Mouse (Mus musculus) WW6 (cell line): ENCODE measurements around the gene Gm8251.
"Not testable (repeated sequence)": the region's sequence is repeated elsewhere in the genome, so short reads cannot be mapped to it uniquely, and the experiment has no call there.

ENCODE experiments used
- DNase-seq: peaks from one replicate; pipeline ENCODE4 v3.0.0-alpha.2; 2013; ENCODE audit warnings: low read depth, low spot score

The Gm8251 gene

GRCm38 (mm10) chr1:44061836-44062235 lies at the start of gene Gm8251:
Gm8251 (minus strand) TSS chr1:44061936.
- DNase-seq: no peak

GRCm38 (mm10) chr1:44102939-44103338 lies 41.2 kb upstream of the Gm8251 start:
- no peak for DNase-seq

- DNase-seq: peak; percentile 86
Observed at GRCm38 (mm10) chr1:44102259-44102717, 40.6 kb upstream of the Gm8251 start, which contains the start of gene Tex30. Tex30 (minus strand) TSS chr1:44102441.

GRCm38 (mm10) chr1:44101448-44102225 lies 39.9 kb upstream of the Gm8251 start:
- DNase-seq: no peak

GRCm38 (mm10) chr1:44064625-44065024 lies 2.9 kb upstream of the Gm8251 start:
- peak; percentile 24 for DNase-seq

GRCm38 (mm10) chr1:44063439-44063838 lies 1.7 kb upstream of the Gm8251 start:
- DNase-seq: no peak

- no peak for DNase-seq
Observed at GRCm38 (mm10) chr1:44057805-44058204, 3.9 kb downstream of the Gm8251 start.

DNA sequence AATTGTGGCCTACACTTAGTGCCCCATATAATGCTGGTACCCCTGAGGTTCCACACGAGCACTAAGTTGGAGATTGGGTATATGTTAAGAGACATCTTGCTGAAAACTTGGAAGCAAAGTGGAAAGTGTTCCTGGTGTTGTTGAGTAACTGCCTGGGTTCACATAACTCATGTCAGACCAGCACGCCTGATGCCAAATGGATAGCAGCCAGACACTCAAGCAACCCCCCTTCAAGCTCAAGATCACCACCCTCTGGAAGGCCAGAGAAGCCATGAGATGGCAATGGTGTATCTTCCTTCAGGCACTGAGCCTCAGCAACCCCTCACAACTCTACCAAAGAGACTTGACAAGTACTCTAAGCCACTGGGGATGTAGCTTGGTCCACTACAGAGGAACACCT lies 15.2 kb downstream of the Gm8251 start:
- DNase-seq: no peak

DNA sequence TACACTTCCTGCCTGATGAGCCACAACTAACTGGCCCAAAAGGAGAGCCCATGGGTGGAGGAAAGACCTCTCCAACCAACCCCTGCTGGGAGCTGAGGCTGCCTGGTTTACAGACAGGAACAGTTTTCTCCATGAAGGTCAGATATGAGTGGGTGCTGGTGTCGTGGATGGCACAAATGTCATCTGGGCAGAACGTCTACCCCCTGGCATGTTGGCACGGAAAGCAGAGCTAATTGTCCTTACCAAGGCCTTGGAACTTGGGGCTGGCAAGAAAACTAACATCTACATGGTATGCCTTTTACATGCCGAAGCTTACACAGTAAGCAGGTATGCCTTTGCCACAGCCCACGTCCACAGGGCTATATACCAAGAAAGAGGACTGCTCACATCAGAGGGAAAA lies 16.0 kb downstream of the Gm8251 start:
- not testable (repeated sequence) for DNase-seq

- DNase-seq: no peak
Observed at GRCm38 (mm10) chr1:44042555-44042915, 19.2 kb downstream of the Gm8251 start.

GRCm38 (mm10) chr1:44041797-44042554 lies 19.8 kb downstream of the Gm8251 start:
- no peak for DNase-seq

DNA sequence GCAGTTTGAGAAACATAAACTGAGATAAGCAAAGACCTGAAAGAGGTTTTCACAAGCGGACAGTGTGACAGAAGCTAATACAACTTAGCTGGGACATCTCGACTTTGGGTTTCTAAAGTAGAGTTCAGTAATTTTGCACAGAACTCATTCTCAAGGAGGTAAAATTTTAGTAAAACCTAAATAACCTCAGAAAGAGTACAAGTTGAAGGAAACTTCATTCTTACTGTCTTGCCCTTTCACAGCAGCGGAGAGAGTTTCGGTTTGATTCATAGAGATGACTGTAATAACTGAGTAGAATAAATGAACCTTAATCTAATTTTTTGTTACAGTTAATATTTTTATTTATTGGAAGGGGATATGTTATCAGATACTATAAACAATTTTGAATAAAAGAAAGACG lies 28.8 kb downstream of the Gm8251 start:
- no peak for DNase-seq

- DNase-seq: no peak
Observed at GRCm38 (mm10) chr1:44032213-44032612, 29.5 kb downstream of the Gm8251 start.

GRCm38 (mm10) chr1:44027651-44028050 lies 34.1 kb downstream of the Gm8251 start:
- no peak for DNase-seq

DNA sequence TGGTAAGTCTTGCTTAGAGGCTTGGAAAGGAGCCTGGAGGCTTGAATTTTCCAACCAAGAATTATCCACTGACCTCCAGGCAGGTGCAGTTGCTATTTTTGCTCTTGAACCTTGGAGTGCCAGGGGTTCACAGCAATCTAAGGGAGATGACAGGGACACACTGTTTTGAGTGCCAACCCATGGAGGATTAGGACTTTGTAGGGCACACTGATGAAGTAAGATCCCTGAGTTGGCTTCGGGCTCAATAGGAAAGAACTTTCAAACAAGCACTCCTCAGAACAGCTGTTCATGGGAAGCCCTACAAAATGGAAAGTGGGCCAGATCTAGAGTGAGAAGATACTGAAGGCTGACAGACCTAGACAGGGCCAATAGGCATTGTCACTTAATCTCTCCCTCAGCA lies 39.1 kb downstream of the Gm8251 start:
- DNase-seq: no peak

DNA sequence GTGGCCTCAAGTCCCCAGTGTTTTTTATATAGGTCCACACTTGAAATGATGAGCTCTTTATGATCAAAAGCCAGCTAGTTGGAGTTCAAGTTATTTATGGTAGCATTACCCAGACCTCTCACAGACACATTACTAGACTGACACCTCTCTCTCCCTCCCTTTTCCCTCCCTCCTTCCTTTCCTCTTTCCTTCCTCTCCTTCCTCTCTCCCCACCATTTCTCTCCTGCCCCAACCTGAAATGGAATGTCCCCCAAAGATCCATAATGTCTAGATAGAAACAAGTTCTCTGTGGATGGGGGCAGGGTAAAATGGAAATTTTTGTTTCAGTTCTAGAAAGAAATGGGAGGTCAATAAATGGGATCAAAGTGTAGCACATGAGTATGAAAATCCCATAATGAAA lies 41.8 kb downstream of the Gm8251 start, which contains the start of gene Mettl21c:
TSS of gene Mettl21c (minus strand) at position 101 of the 400 bp plus-strand sequence.
- DNase-seq: no peak

- DNase-seq: no peak
Observed at GRCm38 (mm10) chr1:44015556-44015955, 46.2 kb downstream of the Gm8251 start.
